Mouse (Mus musculus): Measurements from ENCODE around the gene Sowahd. TPM values are rescaled to one million over a fixed set of nuclear protein-coding genes. Genes with fewer than 3 reads are reported as not detected.

The Sowahd gene
- polyA plus RNA-seq, 2 experiments, result not detected

GRCm38 (mm10) chrX:37023652-37024309 lies 24.9 kb upstream of the Sowahd start:
- H3K27me3 ChIP-seq (ENCODE audit: control insufficient read depth, insufficient read depth, low read length), result no peaks in the 10 kb centered on the region
- DNase-seq (ENCODE audit: low spot score), result no peak
- TF ChIP-seq POLR2A (IDR thresholded peaks at IDR 0.05; ENCODE audit: borderline replicate concordance, extremely low read depth, insufficient read depth, insufficient read length), result no peak
- H3K4me3 ChIP-seq (replicated peaks; ENCODE audit: low read length), result no peak overlapping the region
- no peaks in the 10 kb centered on the region for H3K4me1 ChIP-seq (ENCODE audit: control insufficient read depth, insufficient read depth, low read length)
- H3K4me2 ChIP-seq (replicated peaks; ENCODE audit: low read depth, low read length, severe bottlenecking), result no peak overlapping the region
- no peak overlapping the region for H3K27ac ChIP-seq (replicated peaks; ENCODE audit: low read depth, low read length)
- no peaks in the 10 kb centered on the region for H3K9me3 ChIP-seq (ENCODE audit: control insufficient read depth, low read length)
- no peaks in the 10 kb centered on the region for H3K36me3 ChIP-seq (ENCODE audit: control insufficient read depth, insufficient read depth, low read length)
- no peak overlapping the region for H3K9ac ChIP-seq (ENCODE audit: low read depth, low read length, severe bottlenecking)
- 77% methylated on average over 10 of the region's 10 CpGs for WGBS
- ATAC-seq (ENCODE audit: low FRiP score, low read depth), result no peak

- Histone ChIP-seq H3K9ac (ENCODE audit: low read depth, low read length, severe bottlenecking) (no peak overlapping the region), H3K9me3 (ENCODE audit: control insufficient read depth, low read length) (no peaks in the 10 kb centered on the region), H3K4me3 (replicated peaks; ENCODE audit: low read length) (no peak overlapping the region), H3K4me1 (ENCODE audit: control insufficient read depth, insufficient read depth, low read length) (no peaks in the 10 kb centered on the region), H3K27ac (replicated peaks; ENCODE audit: low read depth, low read length) (no peak overlapping the region), H3K27me3 (ENCODE audit: control insufficient read depth, insufficient read depth, low read length) (no peaks in the 10 kb centered on the region), H3K36me3 (ENCODE audit: control insufficient read depth, insufficient read depth, low read length) (no peaks in the 10 kb centered on the region), H3K4me2 (replicated peaks; ENCODE audit: low read depth, low read length, severe bottlenecking) (no peak overlapping the region)
- DNase-seq (ENCODE audit: low spot score) (no peak), ATAC-seq (ENCODE audit: low FRiP score, low read depth) (no peak)
- WGBS, result 49% methylated on average over 3 of the region's 3 CpGs
- no peak for TF ChIP-seq POLR2A (IDR thresholded peaks at IDR 0.05; ENCODE audit: borderline replicate concordance, extremely low read depth, insufficient read depth, insufficient read length)
Measured at GRCm38 (mm10) chrX:37028378-37028777, 20.3 kb upstream of the Sowahd start.

GRCm38 (mm10) chrX:37042726-37043125 lies 5.9 kb upstream of the Sowahd start:
- no peaks in the 10 kb centered on the region for H3K36me3 ChIP-seq (ENCODE audit: control insufficient read depth, insufficient read depth, low read length)
- H3K27me3 ChIP-seq (ENCODE audit: control insufficient read depth, insufficient read depth, low read length), result peaks cover 11% of the 10 kb centered on the region; the same call in 1 of the 2 replicates
- no peak overlapping the region for H3K4me2 ChIP-seq (replicated peaks; ENCODE audit: low read depth, low read length, severe bottlenecking)
- ATAC-seq (ENCODE audit: low FRiP score, low read depth), result no peak
- H3K9me3 ChIP-seq (ENCODE audit: control insufficient read depth, low read length), result no peaks in the 10 kb centered on the region
- TF ChIP-seq POLR2A (IDR thresholded peaks at IDR 0.05; ENCODE audit: borderline replicate concordance, extremely low read depth, insufficient read depth, insufficient read length), result no peak
- peak; percentile 8 for DNase-seq (ENCODE audit: low spot score)
- WGBS, result 17% methylated on average over 9 of the region's 9 CpGs
- no peak overlapping the region for H3K27ac ChIP-seq (replicated peaks; ENCODE audit: low read depth, low read length)
- H3K4me1 ChIP-seq (ENCODE audit: control insufficient read depth, insufficient read depth, low read length), result no peaks in the 10 kb centered on the region
- no peak overlapping the region for H3K4me3 ChIP-seq (replicated peaks; ENCODE audit: low read length)
- no peak overlapping the region for H3K9ac ChIP-seq (ENCODE audit: low read depth, low read length, severe bottlenecking)

- Histone ChIP-seq H3K36me3 (ENCODE audit: control insufficient read depth, insufficient read depth, low read length) (no peaks in the 10 kb centered on the region), H3K4me3 (replicated peaks; ENCODE audit: low read length) (peak overlapping the region; percentile 32), H3K4me2 (replicated peaks; ENCODE audit: low read depth, low read length, severe bottlenecking) (peak overlapping the region; percentile 60), H3K9me3 (ENCODE audit: control insufficient read depth, low read length) (no peaks in the 10 kb centered on the region), H3K27ac (replicated peaks; ENCODE audit: low read depth, low read length) (no peak overlapping the region), H3K9ac (ENCODE audit: low read depth, low read length, severe bottlenecking) (no peak overlapping the region; the same call in 1 of the 2 replicates), H3K27me3 (ENCODE audit: control insufficient read depth, insufficient read depth, low read length) (peaks cover 36% of the 10 kb centered on the region; the same call in 1 of the 2 replicates), H3K4me1 (ENCODE audit: control insufficient read depth, insufficient read depth, low read length) (no peaks in the 10 kb centered on the region)
- no peak for TF ChIP-seq POLR2A (IDR thresholded peaks at IDR 0.05; ENCODE audit: borderline replicate concordance, extremely low read depth, insufficient read depth, insufficient read length)
- ATAC-seq (ENCODE audit: low FRiP score, low read depth) (no peak), DNase-seq (ENCODE audit: low spot score) (no peak)
- WGBS, result 19% methylated on average over 53 of the region's 70 CpGs
Measured at GRCm38 (mm10) chrX:37048890-37049823, 512 bp downstream of the Sowahd start.

- Histone ChIP-seq H3K36me3 (ENCODE audit: control insufficient read depth, insufficient read depth, low read length) (no peaks in the 10 kb centered on the region), H3K9me3 (ENCODE audit: control insufficient read depth, low read length) (no peaks in the 10 kb centered on the region), H3K9ac (ENCODE audit: low read depth, low read length, severe bottlenecking) (no peak overlapping the region), H3K4me2 (replicated peaks; ENCODE audit: low read depth, low read length, severe bottlenecking) (no peak overlapping the region), H3K4me3 (replicated peaks; ENCODE audit: low read length) (no peak overlapping the region), H3K27me3 (ENCODE audit: control insufficient read depth, insufficient read depth, low read length) (no peaks in the 10 kb centered on the region), H3K4me1 (ENCODE audit: control insufficient read depth, insufficient read depth, low read length) (no peaks in the 10 kb centered on the region), H3K27ac (replicated peaks; ENCODE audit: low read depth, low read length) (no peak overlapping the region)
- no peak for TF ChIP-seq POLR2A (IDR thresholded peaks at IDR 0.05; ENCODE audit: borderline replicate concordance, extremely low read depth, insufficient read depth, insufficient read length)
- ATAC-seq (ENCODE audit: low FRiP score, low read depth), result no peak
- WGBS, result 80% methylated on average over 9 of the region's 9 CpGs
- DNase-seq (ENCODE audit: low spot score), result no peak
Measured at GRCm38 (mm10) chrX:37063902-37064301, 15.3 kb downstream of the Sowahd start.
